Mouse (Mus musculus) forelimb bud, embryonic 11.5 days (tissue): ENCODE data around the gene Ambp.

Experiments used
- DNase-seq: peaks from one replicate; pipeline ENCODE4 v3.0.0-alpha.2; 2012; ENCODE audit warnings: low read depth, low spot score

The Ambp gene

GRCm38 (mm10) chr4:63154699-63155098 is at the start of gene Ambp:
Gene Ambp, minus strand, starts transcription at chr4:63154799.
- no peak for DNase-seq

GRCm38 (mm10) chr4:63203874-63204273 is 49.3 kb upstream of the Ambp start:
- no peak for DNase-seq

- DNase-seq = no peak
Observed at GRCm38 (mm10) chr4:63199366-63199765, 44.8 kb upstream of the Ambp start.

DNA sequence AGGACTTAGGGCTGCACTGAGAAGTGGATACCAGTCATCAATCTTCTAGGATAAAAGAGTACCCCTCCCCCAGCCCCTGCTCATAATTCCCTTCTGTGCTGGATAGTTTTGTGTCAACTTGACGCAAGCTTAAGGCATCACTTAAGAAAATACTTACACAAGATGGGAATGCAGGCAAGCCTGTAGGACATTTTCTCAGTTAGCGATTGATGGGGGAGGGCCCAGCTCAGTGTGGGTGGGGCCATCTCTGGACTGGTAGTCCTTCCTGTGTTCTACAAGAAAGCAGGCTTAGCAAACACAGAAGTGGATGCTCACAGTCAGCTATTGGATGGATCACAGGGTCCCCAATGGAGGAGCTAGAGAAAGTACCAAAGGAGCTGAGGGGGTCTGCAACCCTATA is 39.8 kb upstream of the Ambp start:
- DNase-seq = no peak

DNA sequence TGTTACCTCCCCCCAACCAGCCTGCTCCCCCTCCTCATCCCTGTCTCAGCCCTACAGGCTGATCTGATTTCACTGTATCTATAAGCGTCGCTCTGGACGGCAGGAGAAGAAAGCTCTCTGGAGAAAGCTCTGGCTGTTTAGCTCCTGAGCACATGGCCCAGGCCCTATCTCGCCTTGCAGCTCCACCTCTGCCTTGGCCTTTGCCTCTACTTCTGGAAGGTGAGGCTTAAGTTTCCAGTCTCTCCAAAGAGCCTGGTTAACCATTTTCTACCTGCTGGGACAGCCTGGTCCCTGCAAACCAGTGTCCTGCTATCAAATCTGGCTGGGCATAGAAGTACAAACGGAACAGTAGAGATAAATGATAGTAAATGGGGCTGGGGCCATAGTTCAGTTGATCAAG is 37.0 kb upstream of the Ambp start:
- DNase-seq = no peak

DNA sequence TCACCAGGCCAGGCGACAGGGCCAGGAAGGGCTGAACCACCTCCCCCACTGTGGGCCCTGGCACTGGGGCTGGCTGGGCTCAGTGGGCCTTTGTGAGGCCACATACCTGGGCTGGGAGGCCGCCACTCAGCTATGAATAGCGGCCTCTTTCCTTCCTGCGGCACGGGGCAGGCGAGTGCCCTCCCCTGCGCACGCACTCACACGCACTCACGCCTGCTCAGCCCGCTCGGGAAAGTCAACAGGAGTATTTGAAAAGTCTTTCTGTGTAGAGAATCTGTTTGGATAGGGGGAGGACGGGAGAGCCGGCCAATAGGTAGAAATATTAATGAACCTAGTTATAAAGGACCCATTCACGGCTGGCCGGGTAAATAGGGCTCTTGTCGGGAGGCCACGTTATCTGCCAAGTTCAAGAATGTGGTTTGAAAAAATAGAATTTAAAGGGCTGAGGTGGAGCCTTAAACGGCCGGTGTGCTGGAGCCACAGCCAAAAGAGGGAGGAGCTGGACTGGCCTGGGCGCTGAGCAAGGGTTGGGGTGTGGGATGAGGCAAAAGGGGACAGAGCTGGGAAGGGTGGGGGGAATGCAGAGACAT is 31.8 kb upstream of the Ambp start:
- DNase-seq = peak; percentile 52

GRCm38 (mm10) chr4:63181556-63181955 is 27.0 kb upstream of the Ambp start:
- DNase-seq = peak; percentile 66

DNA sequence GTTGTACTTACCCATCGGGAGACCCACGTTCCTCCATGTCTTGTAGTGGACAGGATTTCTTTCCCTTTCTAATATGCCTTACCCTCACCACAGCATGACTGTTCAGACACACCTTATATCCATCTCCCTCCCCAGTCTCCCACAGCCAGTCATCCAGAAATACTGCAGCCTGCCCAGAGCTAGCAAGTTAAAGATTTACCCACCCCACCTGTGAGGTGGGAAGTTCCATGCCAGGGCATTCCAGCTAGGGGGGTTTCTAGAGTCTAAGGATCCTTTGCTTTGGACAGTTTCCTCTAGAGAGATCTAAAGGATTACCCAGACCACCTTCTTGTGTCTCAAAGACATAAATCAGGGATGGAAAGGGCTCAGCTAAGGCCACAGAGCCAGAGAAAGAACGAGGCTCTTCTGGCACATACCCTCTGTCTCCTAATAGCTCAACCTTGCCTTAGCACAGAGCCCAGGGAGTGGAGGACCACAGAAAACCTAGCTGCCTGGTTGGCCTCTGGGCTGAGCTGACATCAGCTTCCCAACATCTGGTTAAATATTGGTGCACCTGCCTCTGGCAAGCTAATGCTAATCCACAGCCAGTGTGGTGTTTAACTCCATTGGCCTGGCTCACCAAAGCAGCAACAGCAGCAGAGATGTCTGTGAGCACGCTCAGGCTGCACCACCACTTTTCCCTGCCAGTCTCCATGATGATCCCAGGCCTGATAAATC is 17.5 kb upstream of the Ambp start, which contains the start of gene Kif12:
TSS of gene Kif12 (minus strand) at position 163 of the 717 bp plus-strand sequence.
- no peak for DNase-seq

- DNase-seq = no peak
Observed at GRCm38 (mm10) chr4:63171122-63171521, 16.5 kb upstream of the Ambp start.

- no peak for DNase-seq
Observed at GRCm38 (mm10) chr4:63170061-63170460, 15.5 kb upstream of the Ambp start.

GRCm38 (mm10) chr4:63166323-63166722 is 11.7 kb upstream of the Ambp start:
- DNase-seq = no peak

DNA sequence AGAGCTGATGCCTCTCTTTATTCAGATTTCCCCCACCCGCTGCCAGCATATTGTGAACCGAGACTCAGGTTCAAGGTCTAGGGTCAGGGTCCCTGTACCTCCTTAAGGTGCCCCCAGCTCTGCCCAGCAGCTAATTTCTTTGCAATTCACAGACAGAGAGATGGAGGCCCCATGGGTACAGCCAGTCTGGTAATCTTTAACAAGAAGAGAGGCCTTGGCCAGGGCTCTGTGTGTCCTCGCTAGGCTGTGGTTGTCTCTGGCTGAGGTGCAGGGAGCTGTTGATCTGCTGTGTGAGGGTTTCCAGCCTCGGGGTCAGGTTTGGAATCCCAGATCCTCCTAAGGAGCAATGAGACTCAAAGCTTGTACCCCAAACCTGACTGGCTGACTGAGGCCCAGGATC is 11.0 kb upstream of the Ambp start:
- DNase-seq = no peak

- peak; percentile 85 for DNase-seq
Observed at GRCm38 (mm10) chr4:63158961-63159592, 4.5 kb upstream of the Ambp start.

- DNase-seq = no peak
Observed at GRCm38 (mm10) chr4:63158192-63158591, 3.6 kb upstream of the Ambp start.

- no peak for DNase-seq
Observed at GRCm38 (mm10) chr4:63156726-63157634, 2.4 kb upstream of the Ambp start.

DNA sequence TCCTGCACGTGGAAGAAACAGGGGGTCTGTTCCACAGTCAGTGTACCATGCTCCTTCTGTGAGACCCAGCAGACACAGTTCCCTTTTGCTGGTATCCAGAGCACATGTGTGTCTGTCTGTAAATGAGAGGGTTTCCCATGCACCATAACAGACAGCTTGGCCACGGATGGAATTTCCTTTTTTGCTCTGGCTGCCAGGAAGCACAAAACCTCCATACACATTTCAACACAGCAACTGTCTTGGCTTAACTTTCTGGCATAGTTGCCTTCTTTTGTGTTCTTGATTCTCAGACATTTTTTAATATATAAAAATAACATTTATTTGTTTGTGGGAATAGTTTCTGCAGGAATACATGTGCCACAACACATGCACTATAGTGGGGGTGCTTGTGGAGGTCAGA is 997 bp upstream of the Ambp start:
- DNase-seq = no peak

GRCm38 (mm10) chr4:63154028-63154427 is 571 bp downstream of the Ambp start:
- no peak for DNase-seq

GRCm38 (mm10) chr4:63151127-63151526 is 3.5 kb downstream of the Ambp start:
- DNase-seq = no peak

DNA sequence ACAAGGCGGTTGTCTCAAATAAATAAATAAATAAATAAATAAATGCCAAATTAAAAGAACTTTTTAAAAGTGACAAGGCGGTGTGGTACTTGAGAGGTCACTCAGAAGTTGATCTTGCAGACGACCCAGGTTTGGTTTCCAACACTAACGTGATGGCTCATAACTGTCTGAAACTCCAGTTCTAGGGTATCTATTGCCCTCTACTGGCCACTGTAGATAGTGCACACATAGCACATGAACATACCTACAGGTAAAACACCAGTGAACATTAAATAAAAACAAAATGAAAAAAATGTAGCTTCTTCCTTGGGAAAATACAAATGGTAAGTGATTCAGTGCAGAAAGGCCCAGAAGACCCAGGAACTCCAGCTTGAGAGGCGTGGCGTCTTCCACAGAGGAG is 7.3 kb downstream of the Ambp start:
- no peak for DNase-seq

DNA sequence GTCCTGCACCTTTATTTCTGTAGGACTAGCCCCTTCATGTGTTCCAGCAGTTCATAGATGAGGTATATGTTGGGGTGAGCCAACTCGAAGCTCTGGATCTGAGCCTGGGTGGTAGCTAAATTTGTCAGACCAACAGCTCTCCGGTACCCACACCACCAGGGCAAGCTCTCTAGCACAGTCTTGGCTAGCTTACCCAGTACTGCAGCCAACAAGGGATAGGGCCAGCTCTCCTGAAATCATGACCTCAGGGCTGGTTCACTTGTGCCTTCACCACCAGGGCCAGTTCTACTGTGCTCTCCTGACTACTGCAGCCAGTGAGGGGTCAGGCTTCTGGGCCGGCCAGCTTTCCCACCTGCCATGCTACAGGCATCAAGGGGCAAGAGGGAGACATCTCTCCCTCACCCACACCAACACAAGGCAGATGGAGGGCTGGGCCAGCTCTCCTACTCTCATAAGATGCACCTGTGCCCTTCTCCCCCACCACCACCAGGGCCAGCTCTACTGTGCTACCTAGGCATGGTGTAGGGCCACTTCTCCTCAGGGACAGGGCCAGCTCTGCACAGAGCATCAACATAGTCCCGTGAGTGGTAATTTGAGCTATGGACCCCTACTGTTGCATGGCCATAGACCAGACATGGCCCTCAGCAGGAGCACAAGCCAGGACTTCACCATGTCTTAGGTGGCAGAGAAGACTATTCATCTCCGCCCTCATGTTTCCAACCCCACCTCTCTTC is 24.5 kb downstream of the Ambp start:
- no peak for DNase-seq

DNA sequence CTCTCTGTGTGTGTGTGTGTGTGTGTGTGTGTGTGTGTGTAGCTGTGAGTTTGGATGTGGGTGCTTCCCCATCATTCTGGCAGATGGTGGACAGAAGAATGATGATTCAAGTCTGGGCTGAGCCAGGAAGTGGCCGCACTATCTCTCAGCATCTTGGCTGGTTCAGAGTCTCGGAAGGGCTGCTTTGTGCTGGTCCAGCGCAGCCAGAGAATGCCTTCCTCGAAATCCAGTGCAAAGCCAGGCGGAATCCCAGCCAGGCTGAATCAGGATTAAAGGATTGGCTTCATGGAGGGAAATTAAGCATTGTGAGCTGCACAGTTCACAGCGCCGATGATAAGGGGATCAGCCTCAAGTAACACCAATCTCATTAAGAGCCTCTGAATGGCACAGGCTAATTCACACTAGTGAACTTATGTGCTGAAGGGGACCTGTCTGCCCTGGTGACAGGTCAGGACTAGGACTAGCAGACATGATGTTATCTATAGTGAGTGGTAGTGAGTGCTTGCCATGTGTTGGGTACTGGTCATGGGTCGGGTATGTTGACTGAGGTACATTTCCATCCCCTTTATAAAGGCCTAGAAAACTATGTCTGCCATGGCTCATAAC is 29.6 kb downstream of the Ambp start:
- DNase-seq = no peak
